Comparison of ENCODE assay signal across 19 mouse cellular contexts in genomic region chr2:158193611-158194336, GRCm38 (mm10). TPM values are rescaled to one million over a fixed set of nuclear protein-coding genes. Genes with fewer than 3 reads are reported as not detected.
DNase-seq lines count a peak whose midpoint lies in the region; ATAC-seq lines count a peak whose summit lies in the region.
"Had no signal": no experiment of that assay in that cellular context is flagged by ENCODE, and none has a peak within 500 bp of the region (broad histone marks: within the 10 kb centered on the region; RNA-seq: fewer than 3 reads in every experiment).

No protein-coding gene starts in this region.

- no peaks in the 10 kb centered on the region for H3K9me3 ChIP-seq in forebrain, embryonic 10.5 days
- no peaks in the 10 kb centered on the region for H3K9me3 ChIP-seq in hindbrain, embryonic 12.5 days (replicated peaks)
- no peaks in the 10 kb centered on the region for H3K9me3 ChIP-seq in midbrain, embryonic 13.5 days
- H3K9me3 ChIP-seq in intestine, embryonic 16.5 days (ENCODE audit: control insufficient read depth, low read length) = no peaks in the 10 kb centered on the region
- H3K9me3 ChIP-seq in kidney, embryonic 16.5 days (ENCODE audit: low read length) = no peaks in the 10 kb centered on the region
- H3K9me3 ChIP-seq: embryonic facial prominence, embryonic 15.5 days; limb, embryonic 15.5 days; megakaryocyte, embryonic 14.5 days had no signal

- H3K27ac ChIP-seq in forebrain, embryonic 10.5 days = peak overlapping the region; percentile 45; the same call in 1 of the 2 replicates
- H3K27ac ChIP-seq in hindbrain, embryonic 12.5 days = peak overlapping the region; percentile 67
- H3K27ac ChIP-seq in midbrain, embryonic 13.5 days = peak overlapping the region; percentile 75
- no peak overlapping the region for H3K27ac ChIP-seq in intestine, embryonic 16.5 days (ENCODE audit: low read length)
- H3K27ac ChIP-seq in kidney, embryonic 16.5 days (ENCODE audit: low read length) = no peak overlapping the region
- H3K27ac ChIP-seq: embryonic facial prominence, embryonic 15.5 days; limb, embryonic 15.5 days had no signal

- no peak overlapping the region for H3K9ac ChIP-seq in hindbrain, embryonic 12.5 days
- peak overlapping the region; percentile 43; the same call in 1 of the 2 replicates for H3K9ac ChIP-seq in midbrain, embryonic 13.5 days (replicated peaks)
- H3K9ac ChIP-seq in intestine, embryonic 16.5 days (ENCODE audit: low read depth, low read length) = no peak overlapping the region
- H3K9ac ChIP-seq in kidney, embryonic 16.5 days (replicated peaks; ENCODE audit: low read length) = no peak overlapping the region
- H3K9ac ChIP-seq: embryonic facial prominence, embryonic 15.5 days; limb, embryonic 15.5 days; lung, embryonic 14.5 days had no signal

- peaks cover 24% of the 10 kb centered on the region for H3K4me1 ChIP-seq in forebrain, embryonic 10.5 days
- peaks cover 26% of the 10 kb centered on the region for H3K4me1 ChIP-seq in hindbrain, embryonic 12.5 days
- H3K4me1 ChIP-seq in midbrain, embryonic 13.5 days (replicated peaks) = peaks cover 26% of the 10 kb centered on the region
- peaks cover 10% of the 10 kb centered on the region for H3K4me1 ChIP-seq in intestine, embryonic 16.5 days (ENCODE audit: control insufficient read depth, insufficient read depth, low read length)
- peaks cover 26% of the 10 kb centered on the region for H3K4me1 ChIP-seq in kidney, embryonic 16.5 days (ENCODE audit: insufficient read depth, low read length)

- intact Hi-C loops in left cerebral cortex, postnatal 14 days (cut with DNase I) = loop anchor here (5.0 kb wide), 1 partner anchor 131 kb away; no protein-coding TSS in a partner anchor

- H3K4me2 ChIP-seq in hindbrain, embryonic 12.5 days (replicated peaks) = no peak overlapping the region
- H3K4me2 ChIP-seq in midbrain, embryonic 13.5 days (replicated peaks) = no peak overlapping the region; the same call in 1 of the 2 replicates
- no peak overlapping the region for H3K4me2 ChIP-seq in intestine, embryonic 16.5 days (ENCODE audit: low read depth, low read length)
- no peak overlapping the region for H3K4me2 ChIP-seq in kidney, embryonic 16.5 days (replicated peaks; ENCODE audit: low read depth, low read length)
- H3K4me2 ChIP-seq: embryonic facial prominence, embryonic 15.5 days; limb, embryonic 15.5 days; lung, embryonic 14.5 days had no signal

- 27% methylated on average over 10 of the region's 10 CpGs for WGBS in forebrain, embryonic 10.5 days
- WGBS in hindbrain, embryonic 12.5 days = 27% methylated on average over 10 of the region's 10 CpGs
- 15% methylated on average over 10 of the region's 10 CpGs for WGBS in midbrain, embryonic 13.5 days
- WGBS in intestine, embryonic 16.5 days = 62% methylated on average over 10 of the region's 10 CpGs
- 58% methylated on average over 10 of the region's 10 CpGs for WGBS in kidney, embryonic 16.5 days

- ATAC-seq in hindbrain, embryonic 12.5 days (ENCODE audit: low FRiP score) = peak; percentile 42
- peak; percentile 78 for ATAC-seq in midbrain, embryonic 13.5 days
- no peak for ATAC-seq in intestine, embryonic 16.5 days
- ATAC-seq in kidney, embryonic 16.5 days (ENCODE audit: low FRiP score, low TSS enrichment) = no peak

- H3K4me3 ChIP-seq in forebrain, embryonic 10.5 days = no peak overlapping the region
- H3K4me3 ChIP-seq in hindbrain, embryonic 12.5 days = no peak overlapping the region
- H3K4me3 ChIP-seq in midbrain, embryonic 13.5 days (replicated peaks) = no peak overlapping the region
- no peak overlapping the region for H3K4me3 ChIP-seq in intestine, embryonic 16.5 days (ENCODE audit: low read length)
- no peak overlapping the region for H3K4me3 ChIP-seq in kidney, embryonic 16.5 days (ENCODE audit: low read length)
- H3K4me3 ChIP-seq: embryonic facial prominence, embryonic 15.5 days; limb, embryonic 15.5 days; megakaryocyte, embryonic 14.5 days had no signal

- peak; percentile 47 for DNase-seq in R1 (ENCODE audit: low read depth, low spot score)
- DNase-seq in forebrain, embryonic 10.5 days (ENCODE audit: extremely low spot score, low spot score) = no peak
- DNase-seq in heart, adult 11 months = no peak
- DNase-seq in left cerebral cortex, postnatal 14 days (ENCODE audit: low spot score in 2 of 2) = no peak
- DNase-seq: adrenal gland, postnatal 25 days; B cell, adult 2 months; cerebellum, postnatal 14 days; kidney, adult 11 months; kidney, postnatal 36 days; lung, embryonic 14.5 days; thymus, postnatal 14 days had no signal

- H3K36me3 ChIP-seq in forebrain, embryonic 10.5 days (replicated peaks) = no peaks in the 10 kb centered on the region
- H3K36me3 ChIP-seq in hindbrain, embryonic 12.5 days = no peaks in the 10 kb centered on the region
- H3K36me3 ChIP-seq in midbrain, embryonic 13.5 days = no peaks in the 10 kb centered on the region
- no peaks in the 10 kb centered on the region for H3K36me3 ChIP-seq in intestine, embryonic 16.5 days (ENCODE audit: control insufficient read depth, insufficient read depth, low read length)
- peaks cover 4% of the 10 kb centered on the region; the same call in 1 of the 2 replicates for H3K36me3 ChIP-seq in kidney, embryonic 16.5 days (ENCODE audit: insufficient read depth, low read length)
- H3K36me3 ChIP-seq: embryonic facial prominence, embryonic 15.5 days had no signal

- no peaks in the 10 kb centered on the region for H3K27me3 ChIP-seq in forebrain, embryonic 10.5 days (ENCODE audit: poor library complexity, severe bottlenecking)
- no peaks in the 10 kb centered on the region for H3K27me3 ChIP-seq in hindbrain, embryonic 12.5 days
- H3K27me3 ChIP-seq in midbrain, embryonic 13.5 days = no peaks in the 10 kb centered on the region
- H3K27me3 ChIP-seq in intestine, embryonic 16.5 days (replicated peaks; ENCODE audit: control insufficient read depth, insufficient read depth, low read length) = no peaks in the 10 kb centered on the region
- no peaks in the 10 kb centered on the region; the same call in 1 of the 2 replicates for H3K27me3 ChIP-seq in kidney, embryonic 16.5 days (ENCODE audit: insufficient read depth, low read length)
- H3K27me3 ChIP-seq: embryonic facial prominence, embryonic 15.5 days had no signal

RNA-seq across cellular contexts. Expression of gene D630003M21Rik, which starts 35.2 kb away (rescaled TPM):
- 2.3 and 3.1 TPM in 2 replicates for polyA plus RNA-seq in forebrain, embryonic 10.5 days (2016; fragmentation: Nextera tagmentation; extraction: Ambion mirVana)
- 8.2 and 8.9 TPM in 2 replicates for polyA plus RNA-seq in hindbrain, embryonic 12.5 days (2016; fragmentation: Nextera tagmentation; extraction: Ambion mirVana)
- polyA plus RNA-seq in midbrain, embryonic 13.5 days (2015; fragmentation: Nextera tagmentation; extraction: Ambion mirVana) = 1.6 and 2.4 TPM in 2 replicates
- 2.8 and 2.9 TPM in 2 replicates for polyA plus RNA-seq in intestine, embryonic 16.5 days (2015; fragmentation: Nextera tagmentation; extraction: Ambion mirVana)
- 1 to 10 TPM; 3.8 to 4.8 TPM for total RNA-seq in left cerebral cortex, postnatal 14 days (2021)
- 8.3 and 9.0 TPM in 2 replicates for polyA plus RNA-seq in kidney, embryonic 16.5 days (2015; fragmentation: Nextera tagmentation; extraction: Ambion mirVana)
- total RNA-seq: neutrophil, adult 5-6 weeks had no signal

RNA-seq across cellular contexts. Expression of gene Tgm2, which starts 47.5 kb away (rescaled TPM):
- polyA plus RNA-seq in forebrain, embryonic 10.5 days (2016; fragmentation: Nextera tagmentation; extraction: Ambion mirVana) = 6.3 and 7.2 TPM in 2 replicates
- 9.9 and 11.1 TPM in 2 replicates for polyA plus RNA-seq in hindbrain, embryonic 12.5 days (2016; fragmentation: Nextera tagmentation; extraction: Ambion mirVana)
- polyA plus RNA-seq in midbrain, embryonic 13.5 days (2015; fragmentation: Nextera tagmentation; extraction: Ambion mirVana) = 9.1 and 12.3 TPM in 2 replicates
- 94.9 and 96.5 TPM in 2 replicates for polyA plus RNA-seq in intestine, embryonic 16.5 days (2015; fragmentation: Nextera tagmentation; extraction: Ambion mirVana)
- total RNA-seq in left cerebral cortex, postnatal 14 days (2021) = 1 to 10 TPM; 7.1 to 8.3 TPM
- 41.6 and 48.3 TPM in 2 replicates for polyA plus RNA-seq in kidney, embryonic 16.5 days (2015; fragmentation: Nextera tagmentation; extraction: Ambion mirVana)

Comparison
In these comparisons a context has a peak if more than half of its experiments do, and no peak if none do; other contexts are left out.
1. H3K27ac ChIP-seq: peak in forebrain, embryonic 10.5 days (single experiment), hindbrain, embryonic 12.5 days (single experiment) and midbrain, embryonic 13.5 days (single experiment); none in intestine, embryonic 16.5 days (single experiment) and kidney, embryonic 16.5 days (single experiment).
2. ATAC-seq: peak in hindbrain, embryonic 12.5 days (single experiment) and midbrain, embryonic 13.5 days (single experiment); none in intestine, embryonic 16.5 days (single experiment) and kidney, embryonic 16.5 days (single experiment).